Mouse (Mus musculus): ENCODE results near the gene Rbks. TPM values are rescaled to one million over a fixed set of nuclear protein-coding genes. Genes with fewer than 3 reads are reported as not detected.

The Rbks gene
- polyA plus RNA-seq (2012; rRNA removed): 2.3 and 2.5 TPM in 2 replicates

DNA sequence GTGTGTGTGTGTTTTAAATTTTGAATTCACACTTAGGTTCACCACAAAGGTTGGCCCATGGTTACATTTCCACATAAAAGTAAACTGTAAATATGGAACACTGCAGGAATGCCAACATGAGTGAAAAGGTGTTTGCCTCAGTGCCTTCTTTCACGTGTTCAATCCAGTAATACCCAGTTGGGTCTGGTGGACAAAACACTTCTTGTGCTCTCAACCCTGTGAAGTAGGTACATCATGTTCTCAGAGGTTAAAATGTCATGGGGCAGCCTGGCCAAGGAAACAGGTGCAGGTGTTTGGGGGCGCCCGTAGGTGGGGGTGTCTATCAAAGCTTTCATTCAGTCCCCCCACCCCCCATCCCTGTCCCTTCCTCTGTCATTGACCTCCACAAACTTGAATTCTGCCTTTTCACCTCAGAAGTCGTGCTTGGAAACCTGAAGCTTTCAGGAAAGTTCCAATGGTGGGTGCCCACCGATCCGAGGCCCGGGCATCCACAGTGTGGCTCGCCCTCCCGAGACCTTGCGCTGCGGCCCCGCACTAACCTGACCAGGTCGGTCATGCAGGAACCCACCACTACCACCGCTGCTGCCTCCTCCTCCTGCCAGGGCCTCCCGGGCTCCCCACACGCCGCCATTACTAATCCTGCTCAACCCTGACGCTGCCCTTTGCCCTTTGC is at the start of gene Rbks:
TSS of gene Rbks (minus strand) at position 657 of the 673 bp plus-strand sequence.

GRCm38 (mm10) chr5:31697644-31698296 is 343 bp upstream of the Rbks start, which contains the start of gene Babam2:
Babam2 (plus strand) TSS chr5:31697684.

GRCm38 (mm10) chr5:31596481-31597429 is 100.7 kb downstream of the Rbks start, which contains the start of gene Mrpl33:
Mrpl33 (plus strand) TSS chr5:31596935.

Other genes starting within 250 kb of the Rbks start
- gene Zfp512, start 245.2 kb downstream of the Rbks start, polyA plus RNA-seq (2012; rRNA removed): 12.9 and 14.2 TPM in 2 replicates
- gene 4930548H24Rik, start 211.9 kb downstream of the Rbks start, polyA plus RNA-seq (2012; rRNA removed): not detected in 2 replicates
- gene Gpn1, start 202.9 kb downstream of the Rbks start, polyA plus RNA-seq (2012; rRNA removed): 9.8 and 12.1 TPM in 2 replicates
- gene Slc4a1ap, start 170.6 kb downstream of the Rbks start, polyA plus RNA-seq (2012; rRNA removed): 14.4 and 16.0 TPM in 2 replicates
- 11.6 and 15.2 TPM in 2 replicates for gene Supt7l, start 169.8 kb downstream of the Rbks start, polyA plus RNA-seq (2012; rRNA removed)
- 23.4 and 27.6 TPM in 2 replicates for gene Mrpl33, start 100.7 kb downstream of the Rbks start, polyA plus RNA-seq (2012; rRNA removed)
- gene Babam2, start 57 bp upstream of the Rbks start, polyA plus RNA-seq (2012; rRNA removed): 27.1 and 30.1 TPM in 2 replicates

Measured in ovary, adult 2 months (tissue).